Mouse (Mus musculus) forebrain, embryonic 11.5 days (tissue): ENCODE measurements around the gene 2200002D01Rik. TPM values are rescaled to one million over a fixed set of nuclear protein-coding genes. Genes with fewer than 3 reads are reported as not detected.

Experiments used
- ATAC-seq: fragments of 200-750 bp; cut with Nextera tagmentation; replicated peaks from 2 replicates; pipeline ENCODE4 v1.8.0; 2017; ENCODE audit warnings: moderate TSS enrichment; ENCODE audit not compliant: low FRiP score
- DNase-seq: peaks from one replicate; pipeline ENCODE4 v3.0.0-alpha.2; 2017; ENCODE audit warnings: low spot score
- H3K27ac ChIP-seq: fragments of 300-500 bp; sonication (generic); 2 replicates; pipeline ENCODE4 v1.5.1; 2014; ENCODE audit warnings: low read depth, low read length
- H3K27me3 ChIP-seq: fragments of 300-500 bp; sonication (generic); 2 replicates; pipeline ENCODE4 v1.6.1; 2014; ENCODE audit warnings: mild to moderate bottlenecking, low read length, mixed read lengths; ENCODE audit not compliant: control insufficient read depth, insufficient read depth
- H3K36me3 ChIP-seq: fragments of 300-500 bp; sonication (generic); 2 replicates; pipeline ENCODE4 v1.6.1; 2014; ENCODE audit warnings: mild to moderate bottlenecking, low read length, moderate library complexity, mixed read lengths; ENCODE audit not compliant: control insufficient read depth, insufficient read depth
- H3K4me1 ChIP-seq: fragments of 300-500 bp; sonication (generic); replicated peaks from 2 replicates; pipeline ENCODE4 v1.6.1; 2014; ENCODE audit warnings: low read length, mixed read lengths; ENCODE audit not compliant: control insufficient read depth, insufficient read depth
- H3K4me2 ChIP-seq: fragments of 300-500 bp; sonication (generic); 2 replicates; pipeline ENCODE4 v1.6.1; 2014; ENCODE audit warnings: low read depth, mild to moderate bottlenecking, low read length, moderate library complexity, mixed read lengths; ENCODE audit not compliant: severe bottlenecking
- H3K4me3 ChIP-seq: fragments of 300-500 bp; sonication (generic); 2 replicates; pipeline ENCODE4 v1.5.1; 2014; ENCODE audit warnings: low read depth, low read length
- H3K9ac ChIP-seq: fragments of 300-500 bp; sonication (generic); 2 replicates; pipeline ENCODE4 v1.6.1; 2014; ENCODE audit warnings: low read length
- H3K9me3 ChIP-seq: fragments of 300-500 bp; sonication (generic); 2 replicates; pipeline ENCODE4 v1.6.1; 2016; ENCODE audit warnings: low read length, mixed read lengths; ENCODE audit not compliant: control insufficient read depth
- WGBS: fragments of 180-500 bp; shearing (Covaris S2); extraction: QIAGEN DNeasy Blood & Tissue Kit; methylation state at CpG from one replicate; pipeline ENCODE4 v1.1.7; 2014; 5-methylcytosine and 5-hydroxymethylcytosine counted together
- polyA plus RNA-seq: library from polyadenylated mRNA; unstranded; fragments of >200 nt; fragmentation: Nextera tagmentation; extraction: Ambion mirVana; gene quantifications from 2 replicates; pipeline ENCODE4 v1.2.1, GENCODE M21; 2014

The 2200002D01Rik gene
- 1.8 and 5.7 TPM in 2 replicates for polyA plus RNA-seq

GRCm38 (mm10) chr7:29248261-29248841 is at the start of gene 2200002D01Rik:
2200002D01Rik (minus strand) TSS chr7:29248466.
- H3K27ac ChIP-seq: no peak within 1 kb of the TSS
- peak; percentile 23; the same call in 1 of the 2 replicates for ATAC-seq

DNA sequence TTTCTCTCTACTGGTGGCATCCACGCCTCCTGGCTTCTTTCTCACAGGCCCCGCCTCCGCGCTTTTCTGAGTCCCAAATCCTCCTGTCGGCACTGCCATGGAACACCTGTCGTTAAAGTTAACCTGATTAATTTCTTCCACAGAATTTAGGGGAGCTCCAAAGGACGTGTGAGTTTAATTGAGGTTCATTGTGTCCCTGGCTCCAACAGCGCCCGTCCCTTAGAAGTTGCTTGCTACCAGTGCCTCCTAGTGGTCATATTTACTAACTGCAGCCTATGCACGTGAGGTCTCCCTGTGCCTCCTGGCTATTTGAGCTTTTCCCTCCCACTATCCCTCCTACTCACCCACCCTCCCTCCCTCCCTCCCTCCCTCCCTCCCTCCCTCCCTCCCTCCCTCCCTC is 48.7 kb upstream of the 2200002D01Rik start:
- no peaks in the 10 kb centered on the region for H3K9me3 ChIP-seq
- H3K4me2 ChIP-seq: no peak overlapping the region
- no peak overlapping the region for H3K9ac ChIP-seq
- H3K4me1 ChIP-seq: peaks cover 7% of the 10 kb centered on the region
- DNase-seq (peak; percentile 79), ATAC-seq (0 out of 2 replicates have a peak, but pooled peaks have one; percentile 10)
- H3K27me3 ChIP-seq: no peaks in the 10 kb centered on the region
- no peak overlapping the region for H3K4me3 ChIP-seq
- no peaks in the 10 kb centered on the region for H3K36me3 ChIP-seq
- H3K27ac ChIP-seq: no peak overlapping the region
- 11% methylated on average over 10 of the region's 10 CpGs for WGBS

More at GRCm38 (mm10) chr7:29248261-29248841, at the start of gene 2200002D01Rik:
- Histone ChIP-seq H3K27me3 (peaks cover 4% of the 10 kb centered on the region; the same call in 1 of the 2 replicates), H3K9ac (peak within 1 kb of the TSS; percentile 43), H3K36me3 (no peaks in the 10 kb centered on the region; the same call in 1 of the 2 replicates), H3K4me2 (peak within 1 kb of the TSS; percentile 45), H3K4me1 (no peaks in the 10 kb centered on the region; the same call in 1 of the 2 replicates), H3K9me3 (no peaks in the 10 kb centered on the region), H3K4me3 (peak within 1 kb of the TSS; percentile 7; the same call in 1 of the 2 replicates)
- WGBS: 9% methylated on average over 20 of the region's 20 CpGs
- no peak for DNase-seq

DNA sequence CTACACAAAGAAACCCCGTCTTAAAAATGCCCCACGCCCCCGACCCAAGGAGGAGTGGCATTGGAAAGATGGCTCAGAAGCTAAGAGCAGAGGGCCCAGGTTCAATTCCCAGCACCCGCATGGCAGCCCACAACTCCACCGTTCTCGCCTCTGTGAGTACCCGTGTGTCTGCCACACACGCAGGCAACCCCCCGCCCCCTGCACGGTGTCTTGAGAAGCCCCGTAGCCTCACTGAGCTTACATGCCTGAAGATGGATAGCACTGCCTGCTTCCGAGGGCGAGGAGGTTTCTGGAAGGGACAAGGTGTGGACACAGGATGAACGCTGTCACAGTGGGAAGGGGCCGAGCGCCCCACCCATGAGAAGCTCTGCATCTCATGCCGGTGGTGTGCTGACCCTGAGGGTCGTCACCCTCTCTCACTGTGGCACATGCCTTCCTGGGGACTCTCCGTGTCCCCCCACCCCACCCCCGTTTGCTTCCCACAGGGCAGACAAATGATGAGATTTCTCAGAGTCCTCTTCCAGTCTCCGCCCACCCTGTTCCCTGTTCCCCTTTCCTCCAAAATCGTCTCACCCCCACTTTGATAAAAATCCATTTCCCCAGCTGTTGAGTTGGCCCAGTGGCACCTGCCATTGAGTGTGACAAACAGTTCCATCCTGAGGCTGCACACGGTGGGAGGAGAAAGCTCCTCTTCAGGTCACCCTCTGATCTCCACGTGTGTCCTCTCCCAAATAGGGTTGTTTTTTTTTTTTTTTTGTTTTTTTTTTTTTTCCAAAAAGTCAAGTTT is 47.8 kb upstream of the 2200002D01Rik start:
- no peak overlapping the region for H3K9ac ChIP-seq
- no peaks in the 10 kb centered on the region for H3K27me3 ChIP-seq
- no peak overlapping the region for H3K4me2 ChIP-seq
- H3K27ac ChIP-seq: no peak overlapping the region
- ATAC-seq (no peak), DNase-seq (no peak)
- peaks cover 13% of the 10 kb centered on the region for H3K4me1 ChIP-seq
- H3K36me3 ChIP-seq: no peaks in the 10 kb centered on the region
- H3K9me3 ChIP-seq: no peaks in the 10 kb centered on the region
- 85% methylated on average over 24 of the region's 24 CpGs for WGBS
- no peak overlapping the region for H3K4me3 ChIP-seq

DNA sequence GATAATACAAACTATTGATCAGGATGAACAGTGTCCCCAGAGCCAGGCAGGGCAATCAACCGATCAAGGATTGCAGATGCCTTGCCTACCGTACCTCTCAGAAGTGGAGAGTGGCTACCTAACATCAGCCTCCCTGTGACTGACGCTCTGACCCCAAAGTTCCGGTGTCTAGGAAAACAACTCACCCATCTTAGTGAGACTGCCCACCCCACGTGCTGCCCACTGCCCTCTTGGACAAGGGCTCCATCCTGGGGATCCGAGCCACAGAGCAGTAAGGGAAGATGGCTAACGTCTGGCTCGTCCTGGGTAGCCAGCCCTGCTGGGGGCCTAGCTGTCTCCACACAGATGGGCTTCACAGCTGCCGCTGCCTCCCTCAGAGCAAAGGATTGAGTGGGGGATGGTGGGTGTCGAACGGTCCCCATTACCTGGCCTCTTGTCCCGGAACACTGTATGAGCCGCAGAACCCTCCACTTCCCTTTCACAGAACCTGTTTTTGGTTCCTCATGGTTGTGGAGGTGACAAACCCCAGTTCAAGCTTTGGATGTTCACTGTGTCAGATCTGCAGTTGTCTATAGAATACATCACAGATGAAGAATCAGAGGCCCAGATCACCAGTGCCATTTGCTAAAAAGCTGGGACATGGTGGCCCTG is 46.0 kb upstream of the 2200002D01Rik start:
- no peak overlapping the region for H3K27ac ChIP-seq
- DNase-seq (no peak), ATAC-seq (no peak)
- H3K36me3 ChIP-seq: no peaks in the 10 kb centered on the region
- no peak overlapping the region for H3K9ac ChIP-seq
- no peak overlapping the region for H3K4me2 ChIP-seq
- H3K9me3 ChIP-seq: no peaks in the 10 kb centered on the region
- peaks cover 14% of the 10 kb centered on the region for H3K4me1 ChIP-seq
- WGBS: 74% methylated on average over 13 of the region's 13 CpGs
- H3K27me3 ChIP-seq: peaks cover 5% of the 10 kb centered on the region; the same call in 1 of the 2 replicates
- no peak overlapping the region for H3K4me3 ChIP-seq

DNA sequence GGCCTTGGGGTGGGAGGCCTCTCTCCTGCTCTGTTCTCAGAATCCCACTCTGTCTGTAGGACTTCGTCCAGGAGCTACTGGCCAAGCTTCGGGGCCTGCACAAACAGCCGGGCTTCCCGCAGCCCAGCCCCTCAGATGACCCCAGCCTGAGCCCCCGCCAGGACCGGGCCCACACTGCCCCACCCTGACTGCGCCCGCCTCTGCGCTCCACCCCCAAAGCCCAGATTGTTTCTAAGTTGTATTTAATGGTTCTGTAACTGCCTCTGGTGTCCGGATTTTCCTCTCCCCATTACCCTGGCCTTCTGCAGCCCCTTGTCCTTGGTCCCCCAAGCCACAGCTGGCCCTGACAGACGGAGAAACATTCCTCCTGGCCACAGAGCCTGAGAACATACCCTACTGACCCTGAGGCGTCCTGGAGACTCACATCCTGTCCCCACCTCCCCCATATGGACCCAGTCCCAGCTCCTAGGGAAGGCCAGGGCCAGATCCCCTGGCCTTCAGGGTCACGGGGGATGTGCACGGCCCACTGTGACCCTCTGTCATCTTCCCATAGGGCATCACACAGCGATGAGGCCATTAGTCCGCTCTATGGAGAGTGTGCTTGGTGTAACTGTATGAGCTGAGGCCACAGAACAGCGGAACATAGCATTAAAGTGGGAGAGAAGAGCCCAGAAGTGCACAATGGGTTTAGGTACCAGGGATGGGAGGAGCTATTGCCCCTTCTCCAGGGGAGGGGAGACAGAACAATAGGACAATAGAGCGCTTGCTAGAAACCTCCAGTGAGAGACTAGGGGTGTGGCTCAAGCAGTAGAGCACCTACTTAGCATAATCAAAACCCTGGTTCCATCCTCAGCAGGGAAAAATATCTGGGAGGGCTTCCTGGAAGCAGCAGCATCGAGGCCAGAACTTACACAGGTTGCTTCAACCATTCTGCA is 45.1 kb upstream of the 2200002D01Rik start:
- Histone ChIP-seq H3K27ac (peak overlapping the region; percentile 60), H3K9me3 (no peaks in the 10 kb centered on the region), H3K36me3 (no peaks in the 10 kb centered on the region), H3K27me3 (peaks cover 7% of the 10 kb centered on the region), H3K9ac (peak overlapping the region; percentile 6; the same call in 1 of the 2 replicates), H3K4me3 (no peak overlapping the region), H3K4me2 (no peak overlapping the region), H3K4me1 (peaks cover 17% of the 10 kb centered on the region)
- 30% methylated on average over 18 of the region's 19 CpGs for WGBS
- DNase-seq (no peak), ATAC-seq (no peak)

DNA sequence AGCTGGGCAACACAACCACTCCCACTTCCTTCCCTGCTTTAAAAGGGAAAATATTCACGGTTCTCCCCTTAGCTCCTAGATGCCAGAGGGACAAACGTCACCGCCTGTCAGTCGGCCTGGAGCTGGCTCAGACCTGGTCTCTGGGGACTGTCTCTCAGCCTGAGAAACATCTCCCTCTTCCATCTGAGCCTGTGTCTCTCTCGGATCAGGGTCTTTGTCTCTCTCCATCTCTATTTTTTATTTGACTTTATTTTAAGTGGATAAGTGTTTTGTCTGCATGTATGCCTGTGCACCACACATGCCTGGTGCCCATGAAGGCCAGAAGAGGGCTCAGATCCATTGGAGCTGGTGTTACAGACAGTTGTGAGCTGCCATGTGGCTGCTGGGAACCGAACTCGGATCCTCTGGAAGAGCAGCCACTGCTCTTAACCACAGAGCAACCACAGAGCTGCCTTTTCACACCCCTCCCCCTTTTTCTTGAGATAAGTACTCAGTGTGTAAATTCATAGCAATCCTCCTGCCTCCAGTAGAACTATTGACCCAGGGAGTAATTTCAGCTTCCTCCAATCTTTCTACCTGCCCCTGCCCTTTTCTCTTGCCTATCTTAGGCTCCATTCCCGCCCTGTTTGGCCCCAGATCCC is 44.3 kb upstream of the 2200002D01Rik start:
- Histone ChIP-seq H3K27ac (peak overlapping the region; percentile 60), H3K4me1 (peaks cover 17% of the 10 kb centered on the region), H3K4me3 (no peak overlapping the region), H3K9me3 (no peaks in the 10 kb centered on the region), H3K4me2 (0 out of 2 replicates have a peak overlapping the region, but pooled peaks have one; percentile 27), H3K36me3 (no peaks in the 10 kb centered on the region), H3K27me3 (peaks cover 7% of the 10 kb centered on the region), H3K9ac (peak overlapping the region; percentile 12; the same call in 1 of the 2 replicates)
- 34% methylated on average over 8 of the region's 8 CpGs for WGBS
- ATAC-seq (no peak; the same call in 1 of the 2 replicates), DNase-seq (no peak)

- Histone ChIP-seq H3K4me3 (no peak overlapping the region), H3K27ac (peak overlapping the region; percentile 60), H3K27me3 (peaks cover 9% of the 10 kb centered on the region), H3K36me3 (no peaks in the 10 kb centered on the region), H3K4me2 (0 out of 2 replicates have a peak overlapping the region, but pooled peaks have one; percentile 27), H3K9ac (peak overlapping the region; percentile 12; the same call in 1 of the 2 replicates), H3K4me1 (peaks cover 17% of the 10 kb centered on the region), H3K9me3 (no peaks in the 10 kb centered on the region)
- ATAC-seq (peak; percentile 47; the same call in 1 of the 2 replicates), DNase-seq (peak; percentile 76)
- WGBS: 42% methylated on average over 6 of the region's 7 CpGs
Measured at GRCm38 (mm10) chr7:29291616-29292457, 43.6 kb upstream of the 2200002D01Rik start.
